Mouse (Mus musculus) liver, embryonic 11.5 days (tissue): ENCODE results near the gene B3galt1. TPM values are rescaled to one million over a fixed set of nuclear protein-coding genes. Genes with fewer than 3 reads are reported as not detected.

Source experiments
- ATAC-seq: fragments of 200-750 bp; cut with Nextera tagmentation; replicated peaks from 2 replicates; pipeline ENCODE4 v1.8.0; 2017; ENCODE audit warnings: moderate number of reproducible peaks, mild to moderate bottlenecking, moderate TSS enrichment, moderate library complexity; ENCODE audit not compliant: low FRiP score
- DNase-seq: peaks from one replicate; pipeline ENCODE4 v3.0.0-alpha.2; 2017; ENCODE audit warnings: low spot score
- H3K27ac ChIP-seq: fragments of 300-500 bp; sonication (generic); 2 replicates; pipeline ENCODE4 v1.5.1; 2014; ENCODE audit warnings: mild to moderate bottlenecking, low read depth, low read length, control low read depth
- H3K27me3 ChIP-seq: fragments of 300-500 bp; sonication (generic); replicated peaks from 2 replicates; pipeline ENCODE4 v1.6.1; 2014; ENCODE audit warnings: low read length, mixed read lengths; ENCODE audit not compliant: control insufficient read depth, insufficient read depth
- H3K36me3 ChIP-seq: fragments of 300-500 bp; sonication (generic); 2 replicates; pipeline ENCODE4 v1.6.1; 2014; ENCODE audit warnings: mild to moderate bottlenecking, low read length, moderate library complexity, mixed read lengths; ENCODE audit not compliant: control insufficient read depth, insufficient read depth
- H3K4me1 ChIP-seq: fragments of 300-500 bp; sonication (generic); replicated peaks from 2 replicates; pipeline ENCODE4 v1.6.1; 2014; ENCODE audit warnings: low read length, mixed read lengths; ENCODE audit not compliant: control insufficient read depth, insufficient read depth
- H3K4me2 ChIP-seq: fragments of 300-500 bp; sonication (generic); 2 replicates; pipeline ENCODE4 v1.6.1; 2014; ENCODE audit warnings: mild to moderate bottlenecking, control low read depth, moderate library complexity
- H3K4me3 ChIP-seq: fragments of 300-500 bp; sonication (generic); 2 replicates; pipeline ENCODE4 v1.5.1; 2014; ENCODE audit warnings: low read depth, low read length, control low read depth
- H3K9ac ChIP-seq: fragments of 300-500 bp; sonication (generic); 2 replicates; pipeline ENCODE4 v1.6.1; 2014; ENCODE audit warnings: low read depth, low read length, control low read depth
- H3K9me3 ChIP-seq: fragments of 300-500 bp; sonication (generic); 2 replicates; pipeline ENCODE4 v1.6.1; 2016; ENCODE audit warnings: low read length, inconsistent platforms, mixed read lengths; ENCODE audit not compliant: control insufficient read depth
- WGBS: fragments of 180-500 bp; shearing (Covaris S2); extraction: QIAGEN DNeasy Blood & Tissue Kit; methylation state at CpG from one replicate; pipeline ENCODE4 v1.1.7; 2014; 5-methylcytosine and 5-hydroxymethylcytosine counted together
- polyA plus RNA-seq: library from polyadenylated mRNA; unstranded; fragments of >200 nt; fragmentation: Nextera tagmentation; extraction: Ambion mirVana; gene quantifications from 2 replicates; pipeline ENCODE4 v1.2.1, GENCODE M21; 2014

Gene B3galt1
- polyA plus RNA-seq, 1 experiment from 2014 or later: 0.75 TPM

DNA sequence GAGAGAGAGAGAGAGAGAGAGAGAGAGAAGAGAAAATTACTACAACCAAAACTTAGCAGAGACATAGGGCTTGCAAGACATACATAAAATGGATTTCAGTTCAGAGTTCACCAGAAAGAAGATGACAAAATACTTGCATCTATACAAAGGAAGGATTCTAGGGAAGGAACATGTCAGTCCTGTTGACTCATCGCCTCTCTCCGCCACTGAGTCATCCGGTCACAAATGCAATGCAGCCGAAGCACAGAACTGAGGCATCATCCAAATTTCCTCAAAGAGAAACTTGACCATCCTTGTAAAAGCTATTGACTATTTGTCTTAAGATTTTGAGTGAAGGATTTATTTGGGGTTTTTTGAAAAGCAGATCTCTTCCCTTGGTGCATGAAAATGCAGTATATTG is 410.8 kb downstream of the B3galt1 start:
- Histone ChIP-seq H3K4me3 (no peak overlapping the region), H3K4me1 (no peaks in the 10 kb centered on the region), H3K9ac (no peak overlapping the region), H3K36me3 (no peaks in the 10 kb centered on the region), H3K27ac (no peak overlapping the region), H3K4me2 (no peak overlapping the region), H3K27me3 (no peaks in the 10 kb centered on the region), H3K9me3 (no peaks in the 10 kb centered on the region)
- DNase-seq (no peak), ATAC-seq (no peak)
- WGBS: 85% methylated on average over 4 of the region's 4 CpGs

DNA sequence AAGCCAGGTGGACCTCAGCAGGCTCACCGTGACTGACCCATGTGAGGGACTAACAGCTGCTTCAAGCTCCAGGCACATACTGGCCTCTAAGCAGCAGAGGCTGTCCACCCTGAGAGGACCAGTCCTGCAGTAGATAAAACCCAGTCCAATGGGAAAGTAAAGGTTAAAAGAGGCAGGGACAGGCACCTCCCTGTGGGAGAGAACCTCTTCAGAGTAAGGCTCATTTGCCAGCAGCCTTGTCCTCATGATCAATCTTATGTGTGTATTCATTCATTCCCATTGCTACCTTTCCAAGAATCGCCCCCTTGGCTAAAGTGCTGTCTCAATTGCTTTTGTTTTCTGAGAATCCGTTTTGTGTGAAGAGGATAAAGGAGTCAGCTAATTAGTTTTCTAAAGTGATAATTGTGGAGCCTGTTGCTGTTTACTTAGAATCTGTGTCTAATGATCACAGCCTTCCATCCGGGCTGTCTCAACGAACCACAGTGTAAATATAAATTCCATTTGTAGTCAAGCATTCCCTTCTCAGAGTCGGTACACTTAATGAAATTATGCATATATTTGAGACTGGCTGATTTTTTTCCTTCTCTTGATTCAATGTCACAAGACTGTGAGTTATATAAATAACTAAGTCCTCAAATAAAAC is 412.1 kb downstream of the B3galt1 start:
- ATAC-seq: no peak
- no peak overlapping the region for H3K9ac ChIP-seq
- no peak overlapping the region for H3K27ac ChIP-seq
- no peak overlapping the region for H3K4me3 ChIP-seq
- no peaks in the 10 kb centered on the region for H3K27me3 ChIP-seq
- no peak for DNase-seq
- H3K9me3 ChIP-seq: no peaks in the 10 kb centered on the region
- 68% methylated on average over 6 of the region's 6 CpGs for WGBS
- no peaks in the 10 kb centered on the region for H3K4me1 ChIP-seq
- no peak overlapping the region for H3K4me2 ChIP-seq
- H3K36me3 ChIP-seq: no peaks in the 10 kb centered on the region

DNA sequence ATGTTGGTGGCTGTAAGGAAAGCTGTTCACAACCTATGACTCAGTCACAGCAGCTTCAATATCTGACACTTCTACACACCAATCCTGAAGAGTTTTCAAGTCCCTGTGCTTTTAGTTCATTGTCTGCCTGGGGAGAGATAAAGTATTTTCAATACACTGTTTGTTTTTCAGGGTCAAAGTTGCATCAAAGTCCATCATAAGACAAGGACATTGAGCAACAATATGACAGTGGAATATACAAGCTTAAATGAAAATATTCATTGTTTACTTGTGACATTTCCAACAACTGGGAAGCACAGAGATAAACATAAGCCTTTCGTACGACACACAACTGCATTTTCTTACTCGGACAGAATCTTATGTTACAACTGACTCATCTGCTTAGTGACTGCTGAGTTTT is 417.9 kb downstream of the B3galt1 start:
- no peak overlapping the region for H3K4me2 ChIP-seq
- no peak overlapping the region for H3K9ac ChIP-seq
- H3K27me3 ChIP-seq: no peaks in the 10 kb centered on the region
- 83% methylated on average over 3 of the region's 3 CpGs for WGBS
- no peaks in the 10 kb centered on the region for H3K9me3 ChIP-seq
- ATAC-seq (no peak), DNase-seq (no peak)
- no peaks in the 10 kb centered on the region for H3K36me3 ChIP-seq
- no peak overlapping the region for H3K27ac ChIP-seq
- no peaks in the 10 kb centered on the region for H3K4me1 ChIP-seq
- H3K4me3 ChIP-seq: no peak overlapping the region

DNA sequence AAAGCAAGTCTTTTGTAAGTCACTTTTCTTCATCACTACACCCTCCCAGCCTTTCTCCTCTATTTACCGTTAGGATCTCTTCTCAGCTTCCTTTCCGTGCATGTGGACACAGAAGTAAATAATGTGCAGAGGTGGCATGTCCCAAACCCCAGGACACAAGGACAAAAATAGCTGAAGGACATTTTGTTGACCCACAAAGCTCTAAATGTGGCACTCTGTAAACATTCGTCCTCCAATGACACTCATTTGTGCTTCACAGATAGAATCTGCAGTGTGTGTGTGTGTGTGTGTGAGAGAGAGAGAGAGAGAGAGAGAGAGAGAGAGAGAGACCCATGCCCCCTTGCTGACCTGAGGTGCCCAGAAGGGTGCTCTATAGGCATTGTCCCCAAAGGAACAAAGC is 419.5 kb downstream of the B3galt1 start:
- no peak overlapping the region for H3K4me2 ChIP-seq
- H3K27me3 ChIP-seq: no peaks in the 10 kb centered on the region
- no peak overlapping the region for H3K27ac ChIP-seq
- ATAC-seq (no peak), DNase-seq (no peak)
- no peak overlapping the region for H3K4me3 ChIP-seq
- 85% methylated on average over 3 of the region's 3 CpGs for WGBS
- no peaks in the 10 kb centered on the region for H3K4me1 ChIP-seq
- no peak overlapping the region for H3K9ac ChIP-seq
- no peaks in the 10 kb centered on the region for H3K36me3 ChIP-seq
- H3K9me3 ChIP-seq: no peaks in the 10 kb centered on the region

DNA sequence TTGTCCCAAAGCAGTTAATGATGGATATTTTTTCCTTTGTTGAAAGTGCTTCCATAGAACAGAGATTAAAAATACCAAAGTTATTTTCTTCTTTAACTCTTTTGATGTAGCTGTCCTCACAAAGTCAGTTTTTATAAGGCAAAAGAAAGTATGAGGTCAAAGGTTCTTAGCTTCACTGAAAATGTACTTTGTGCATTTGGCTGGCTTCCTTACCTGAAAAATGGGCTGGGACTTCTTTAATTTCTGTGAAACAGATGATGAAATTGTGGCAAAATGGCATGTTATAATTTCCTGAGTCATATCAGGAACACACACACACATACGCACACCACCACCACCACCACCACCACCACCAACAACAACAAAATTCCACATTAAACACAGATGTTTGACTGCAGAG is 427.8 kb downstream of the B3galt1 start:
- Histone ChIP-seq H3K4me1 (no peaks in the 10 kb centered on the region), H3K27ac (no peak overlapping the region), H3K9me3 (no peaks in the 10 kb centered on the region), H3K9ac (no peak overlapping the region), H3K4me3 (no peak overlapping the region), H3K27me3 (no peaks in the 10 kb centered on the region), H3K4me2 (no peak overlapping the region), H3K36me3 (no peaks in the 10 kb centered on the region)
- DNase-seq (no peak), ATAC-seq (no peak)
- 88% methylated on average over 1 of the region's 1 CpGs for WGBS

DNA sequence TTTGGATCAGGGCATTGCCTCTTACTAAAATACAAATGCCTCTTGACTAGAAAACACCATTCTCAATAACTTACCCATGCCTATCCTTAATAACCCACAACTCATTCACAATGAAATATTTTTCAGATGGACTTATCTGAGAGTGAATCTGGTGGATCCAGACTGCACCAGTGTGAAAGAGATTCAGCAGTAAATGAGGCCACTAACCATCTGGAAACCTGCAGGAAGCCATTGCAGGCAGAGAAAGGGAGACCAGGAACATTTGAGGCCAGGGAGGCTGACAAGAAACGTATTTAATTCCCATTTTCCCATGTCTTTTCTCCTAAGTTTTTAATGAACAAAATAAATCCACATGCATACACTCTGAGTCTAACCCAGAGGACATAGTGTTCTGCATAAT is 437.4 kb downstream of the B3galt1 start:
- DNase-seq: no peak
- Histone ChIP-seq H3K4me3 (no peak overlapping the region), H3K27ac (no peak overlapping the region), H3K9ac (no peak overlapping the region), H3K4me1 (no peaks in the 10 kb centered on the region), H3K4me2 (no peak overlapping the region), H3K36me3 (no peaks in the 10 kb centered on the region), H3K9me3 (no peaks in the 10 kb centered on the region), H3K27me3 (no peaks in the 10 kb centered on the region)
- ATAC-seq: no peak
- 63% methylated on average over 1 of the region's 1 CpGs for WGBS

DNA sequence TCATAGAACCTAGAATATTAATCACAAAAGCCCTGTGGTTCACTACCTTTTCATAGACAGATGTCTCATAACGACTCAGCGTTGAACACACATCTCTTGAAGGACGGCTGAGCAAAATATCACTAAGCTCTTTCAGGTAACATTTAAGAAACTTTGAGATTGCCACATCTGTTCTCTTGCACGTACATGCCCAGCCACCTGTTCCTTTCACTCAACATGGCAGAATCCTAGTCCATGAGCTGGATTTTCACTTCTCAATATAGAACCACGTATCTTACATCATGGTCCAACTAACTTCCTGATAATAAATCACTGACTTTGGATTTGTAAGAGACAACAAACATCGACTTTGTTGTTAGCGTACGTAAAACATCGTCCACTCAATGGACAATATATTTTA is 439.5 kb downstream of the B3galt1 start:
- Histone ChIP-seq H3K9me3 (no peaks in the 10 kb centered on the region), H3K27me3 (no peaks in the 10 kb centered on the region), H3K4me2 (no peak overlapping the region), H3K4me1 (no peaks in the 10 kb centered on the region), H3K9ac (no peak overlapping the region), H3K36me3 (no peaks in the 10 kb centered on the region), H3K4me3 (no peak overlapping the region), H3K27ac (no peak overlapping the region)
- ATAC-seq (no peak), DNase-seq (no peak)
- 89% methylated on average over 9 of the region's 9 CpGs for WGBS

DNA sequence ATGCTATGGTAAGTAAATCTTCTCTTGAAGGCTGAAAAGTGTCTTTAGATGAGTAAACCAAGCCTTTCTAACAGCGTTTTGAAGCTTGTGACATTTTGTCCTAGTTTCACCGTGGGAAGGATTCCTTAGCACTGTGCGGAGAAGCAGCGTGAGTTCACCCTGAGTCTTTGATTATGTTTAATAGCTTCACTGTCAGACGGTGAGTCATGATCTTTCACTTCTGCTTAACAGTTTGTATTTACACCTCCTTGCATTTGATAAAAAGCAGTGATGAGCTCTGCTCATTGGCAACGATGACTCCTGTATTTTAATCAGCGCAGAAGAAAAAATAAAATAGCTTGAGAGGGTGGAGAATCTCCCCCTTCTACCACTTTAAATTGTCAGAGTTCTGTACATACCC is 440.0 kb downstream of the B3galt1 start:
- ATAC-seq (no peak), DNase-seq (no peak)
- Histone ChIP-seq H3K36me3 (no peaks in the 10 kb centered on the region), H3K4me3 (no peak overlapping the region), H3K9ac (no peak overlapping the region), H3K4me1 (no peaks in the 10 kb centered on the region), H3K27ac (no peak overlapping the region), H3K27me3 (no peaks in the 10 kb centered on the region), H3K9me3 (no peaks in the 10 kb centered on the region), H3K4me2 (no peak overlapping the region)
- WGBS: 77% methylated on average over 7 of the region's 7 CpGs

DNA sequence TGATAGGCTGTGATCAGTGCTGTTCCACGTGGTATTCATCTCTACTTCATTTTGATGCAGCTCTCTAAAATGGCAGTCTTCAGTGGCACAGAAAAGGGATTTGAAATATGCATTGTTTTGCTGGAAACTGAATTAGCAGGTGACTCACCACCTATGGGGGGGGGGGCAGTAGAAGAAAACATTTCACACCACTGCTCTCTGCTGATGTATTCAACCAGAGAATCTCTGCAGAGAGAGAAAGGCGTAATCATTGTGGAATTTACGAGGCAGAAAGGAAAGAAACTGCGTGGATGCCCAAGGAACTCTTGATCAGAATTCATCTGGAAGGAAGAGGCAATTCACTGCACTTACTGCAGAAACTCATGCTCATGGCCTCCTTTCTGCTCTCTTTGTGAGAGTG is 445.7 kb downstream of the B3galt1 start:
- Histone ChIP-seq H3K4me2 (no peak overlapping the region), H3K9ac (no peak overlapping the region), H3K4me1 (no peaks in the 10 kb centered on the region), H3K4me3 (no peak overlapping the region), H3K27ac (no peak overlapping the region), H3K9me3 (no peaks in the 10 kb centered on the region), H3K36me3 (no peaks in the 10 kb centered on the region), H3K27me3 (no peaks in the 10 kb centered on the region)
- WGBS: 78% methylated on average over 4 of the region's 4 CpGs
- no peak for DNase-seq
- no peak for ATAC-seq
